Comparison of ENCODE assay signal across 8 mouse cellular contexts in the genomic region with DNA sequence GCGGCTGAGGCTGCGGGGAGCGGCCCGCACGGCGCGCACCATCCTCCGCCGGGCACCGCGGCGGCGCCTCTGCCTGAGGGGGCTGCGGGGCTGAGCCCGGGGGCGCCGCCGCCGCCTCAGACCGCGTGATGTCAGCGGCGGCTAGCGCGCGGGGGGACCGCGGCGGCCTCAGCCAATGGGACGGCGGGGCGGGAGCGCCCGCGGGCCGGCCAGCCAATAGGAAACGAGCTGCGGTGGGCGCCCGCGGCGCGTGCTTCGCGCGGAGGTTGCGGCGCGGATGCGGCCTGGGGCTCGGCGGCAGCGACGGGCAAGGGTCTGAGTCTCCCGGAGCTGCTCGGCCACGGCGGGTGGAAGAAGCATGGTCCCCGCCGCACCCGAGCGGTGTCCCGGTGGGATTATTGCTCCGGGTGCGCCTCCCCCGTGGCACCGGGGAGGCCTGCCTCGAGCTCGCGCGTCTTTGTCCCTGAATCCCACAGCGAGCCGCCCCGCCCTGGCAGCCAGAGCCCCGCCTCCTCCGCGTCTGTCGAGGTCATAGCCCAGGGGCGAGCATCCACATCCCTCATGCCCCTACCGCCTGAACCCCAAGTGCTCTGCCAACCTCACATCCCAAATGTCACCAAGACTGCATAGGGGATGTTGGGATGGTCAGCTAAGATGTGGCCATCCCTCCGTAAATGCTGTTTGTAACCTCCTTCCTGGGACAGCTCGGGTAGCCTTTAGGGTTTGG. TPM values are rescaled to one million over a fixed set of nuclear protein-coding genes. Genes with fewer than 3 reads are reported as not detected.
DNase-seq lines count a peak whose midpoint lies in the region; ATAC-seq and TF ChIP-seq lines count a peak whose summit lies in the region.

A gene (minus strand): TSS at position 129 of the 727 bp plus-strand sequence.

- H3K79me2 ChIP-seq in MEL (ENCODE audit: control insufficient read depth, insufficient read depth, low read length, poor library complexity) = peaks cover 4% of the 10 kb centered on the region; the same call in 1 of the 2 replicates

- TF ChIP-seq EP300 in MEL (IDR thresholded peaks at IDR 0.05; ENCODE audit: low read depth in 1 of 2, low read length in 2 of 2) = 0 out of 4 replicates have a peak, but pooled peaks have one; percentile 3 to 13

- no peak for TF ChIP-seq RAD21 in MEL (IDR thresholded peaks at IDR 0.05; ENCODE audit: low read depth, low read length)

- H3K4me1 ChIP-seq in MEL (ENCODE audit: control insufficient read depth in 1 of 2, insufficient read depth in 2 of 2, low read length in 2 of 2) = peaks cover 10 to 30% of the 10 kb centered on the region in 2 experiments

- ATAC-seq in hematopoietic stem cell, adult 5-6 weeks (replicated peaks in 1 of 2; ENCODE audit: insufficient read depth in 1 of 2, low FRiP score in 2 of 2, low TSS enrichment in 1 of 2, low read depth in 1 of 2, poor library complexity in 2 of 2, severe bottlenecking in 2 of 2) = peak; percentile 51 to 59; a peak in 2 of 4 replicates

- peak; percentile 50 to 84; a peak in 3 of 4 replicates for TF ChIP-seq POLR2A in MEL (IDR thresholded peaks at IDR 0.05; ENCODE audit: control insufficient read depth in 1 of 2, insufficient read depth in 1 of 2, low read depth in 1 of 2, low read length in 2 of 2, poor library complexity in 1 of 2)

- peak within 1 kb of the TSS; percentile 83 for H3K9ac ChIP-seq in MEL (ENCODE audit: control insufficient read depth, low read depth, low read length, poor library complexity, severe bottlenecking)

- peaks cover 0 to 27% of the 10 kb centered on the region in 2 experiments; a peak in 2 of 4 replicates for H3K36me3 ChIP-seq in MEL (ENCODE audit: control insufficient read depth in 1 of 2, insufficient read depth in 2 of 2, low read length in 2 of 2)

- no peaks in the 10 kb centered on the region for H3K27me3 ChIP-seq in MEL (ENCODE audit: control insufficient read depth in 1 of 2, insufficient read depth in 2 of 2, low read length in 2 of 2)

- H3K9me3 ChIP-seq in MEL (replicated peaks; ENCODE audit: insufficient read depth, low read length) = no peaks in the 10 kb centered on the region

- no peak for TF ChIP-seq CTCF in MEL (IDR thresholded peaks at IDR 0.05 in 2 of 3, conservative IDR thresholded peaks at IDR 0.05 in 1 of 3; ENCODE audit: control insufficient read depth in 1 of 3, insufficient read depth in 1 of 3, low read depth in 2 of 3, low read length in 3 of 3, poor library complexity in 1 of 3, severe bottlenecking in 1 of 3)

- peak; percentile 88 for DNase-seq in MEL (ENCODE audit: low read depth, low spot score)
- peak; percentile 77 for DNase-seq in cerebellum, adult 9-11 months
- DNase-seq in frontal cortex, adult 2 months (ENCODE audit: extremely low spot score in 1 of 2, low spot score in 1 of 2) = peak; percentile 57 to 88
- DNase-seq in layer of hippocampus, postnatal 14 days (ENCODE audit: low spot score in 2 of 2) = peak; percentile 90 to 91
- DNase-seq in lung, postnatal 10 days = peak; percentile 84
- peak; percentile 71 for DNase-seq in ovary, postnatal 14 days (ENCODE audit: low spot score)
- peak; percentile 73 to 84 for DNase-seq in thymus, postnatal 10 days (ENCODE audit: low spot score in 2 of 2)

- H3K27ac ChIP-seq in MEL (ENCODE audit: control insufficient read depth, low read depth, low read length) = peak within 1 kb of the TSS; percentile 18; the same call in 1 of the 2 replicates

- peak within 1 kb of the TSS; percentile 64 to 80 for H3K4me3 ChIP-seq in MEL (ENCODE audit: control insufficient read depth in 1 of 2, insufficient read depth in 1 of 2, low read depth in 2 of 2, low read length in 2 of 2)

TF ChIP-seq in MEL, 35 proteins besides CTCF, POLR2A, EP300 and RAD21:
- TF ChIP-seq MXI1 (IDR thresholded peaks at IDR 0.05; ENCODE audit: low read depth, low read length) (peak; percentile 71), JUND (IDR thresholded peaks at IDR 0.05; ENCODE audit: low read depth, low read length) (no peak), MAX (IDR thresholded peaks at IDR 0.05; ENCODE audit: low read length) (peak; percentile 91), KAT2A (conservative IDR thresholded peaks at IDR 0.05; ENCODE audit: low read depth, low read length) (no peak), NELFE (IDR thresholded peaks at IDR 0.05; ENCODE audit: low read depth, low read length) (peak; percentile 59), NRF1 (IDR thresholded peaks at IDR 0.05; ENCODE audit: insufficient read depth, low read depth, low read length, poor library complexity, severe bottlenecking) (no peak), TCF12 (IDR thresholded peaks at IDR 0.05; ENCODE audit: low read depth, low read length) (0 out of 2 replicates have a peak, but pooled peaks have one; percentile 23), USF1 (IDR thresholded peaks at IDR 0.05; ENCODE audit: low read depth, low read length) (peak; percentile 28; the same call in 1 of the 2 replicates), ZC3H11A (IDR thresholded peaks at IDR 0.05; ENCODE audit: low read depth, low read length) (no peak), HCFC1 (IDR thresholded peaks at IDR 0.05; ENCODE audit: low read depth, low read length) (peak; percentile 55; the same call in 1 of the 2 replicates), SIN3A (IDR thresholded peaks at IDR 0.05; ENCODE audit: low read length) (peak; percentile 58; the same call in 1 of the 2 replicates), MAZ (IDR thresholded peaks at IDR 0.05; ENCODE audit: low read depth, low read length) (peak; percentile 80; the same call in 1 of the 2 replicates)
TF ChIP-seq in MEL: peak in this region for 8.

RNA-seq across cellular contexts. Expression of the gene that starts here (rescaled TPM):
- total RNA-seq in MEL (2012; rRNA removed) = 4.6 and 7.5 TPM in 2 replicates
- 10 to 100 TPM in 1 of 2 experiments, not detected in 1; 10.9 TPM for polyA plus RNA-seq in MEL (2012; ENCODE audit: insufficient read depth in 1 of 2, insufficient read length in 2 of 2, low read depth in 1 of 2, low replicate concordance in 2 of 2, missing spikeins in 1 of 2)
- 180 and 191 TPM in 2 replicates for polyA plus RNA-seq in frontal cortex, adult 2 months (2012; rRNA removed)
- 9.2 and 19.4 TPM in 2 replicates for total RNA-seq in hematopoietic stem cell, adult 5-6 weeks (2017)
- total RNA-seq in layer of hippocampus, postnatal 14 days (2021) = 100 to 1,000 TPM; 236 to 242 TPM

Comparison
In these comparisons a context has a peak if more than half of its experiments do, and no peak if none do; other contexts are left out.
1. Peak in every context shown above with its lines: DNase-seq, ATAC-seq, H3K4me3 ChIP-seq and H3K27ac ChIP-seq.
2. RNA of the gene that starts here (total RNA-seq): 236 to 242 TPM in layer of hippocampus, postnatal 14 days; 9.2 to 19.4 TPM in hematopoietic stem cell, adult 5-6 weeks and 4.6 to 7.5 TPM in MEL; every median in the first group is over 10 times any median in the second.
3. RNA of the gene that starts here (polyA plus RNA-seq): 180 to 191 TPM in frontal cortex, adult 2 months; 10.9 TPM in MEL; every median in the first group is over 10 times any median in the second.